Mouse (Mus musculus): ENCODE results near the gene Pdhx. TPM values are rescaled to one million over a fixed set of nuclear protein-coding genes. Genes with fewer than 3 reads are reported as not detected.

The Pdhx gene
- total and polyA plus RNA-seq, 2 experiments from 2014 or later = 47.2 to 67.0 TPM

DNA sequence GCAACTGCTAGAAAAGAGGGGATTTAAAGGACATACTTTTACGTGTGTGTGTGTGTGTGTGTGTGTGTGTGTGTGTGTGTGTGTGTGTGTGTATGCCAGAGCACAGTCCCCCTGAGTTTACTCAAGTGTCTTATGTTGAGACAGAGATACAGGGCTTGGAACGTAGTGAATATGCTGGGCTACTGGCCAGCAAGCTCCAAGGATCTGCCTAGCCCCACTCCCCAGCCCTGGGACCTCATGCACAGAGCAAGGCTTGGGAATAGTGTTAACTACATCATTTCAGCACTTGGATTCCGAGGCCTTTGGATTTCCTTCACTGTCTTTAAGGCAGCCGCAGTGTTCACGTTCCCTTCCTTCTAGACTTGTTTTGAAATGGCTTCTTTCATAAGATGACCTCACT lies 29.3 kb upstream of the Pdhx start:
- no peak overlapping the region for H3K27ac ChIP-seq
- no peak for TF ChIP-seq CTCF (IDR thresholded peaks at IDR 0.05; ENCODE audit: low read depth)
- no peak for ATAC-seq
- H3K27me3 ChIP-seq (ENCODE audit: insufficient read depth, low read length) = no peaks in the 10 kb centered on the region
- no peaks in the 10 kb centered on the region for H3K4me1 ChIP-seq (ENCODE audit: insufficient read depth, low read length)
- H3K4me3 ChIP-seq (ENCODE audit: low read length) = no peak overlapping the region
- H3K9ac ChIP-seq (replicated peaks; ENCODE audit: low read length) = no peak overlapping the region
- no peak overlapping the region for H3K4me2 ChIP-seq (ENCODE audit: low read depth, low read length)
- WGBS = 71% methylated on average over 5 of the region's 5 CpGs
- H3K36me3 ChIP-seq (ENCODE audit: insufficient read depth, low read length) = no peaks in the 10 kb centered on the region
- H3K9me3 ChIP-seq (ENCODE audit: low read length) = no peaks in the 10 kb centered on the region
- DNase-seq (ENCODE audit: low spot score) = no peak

DNA sequence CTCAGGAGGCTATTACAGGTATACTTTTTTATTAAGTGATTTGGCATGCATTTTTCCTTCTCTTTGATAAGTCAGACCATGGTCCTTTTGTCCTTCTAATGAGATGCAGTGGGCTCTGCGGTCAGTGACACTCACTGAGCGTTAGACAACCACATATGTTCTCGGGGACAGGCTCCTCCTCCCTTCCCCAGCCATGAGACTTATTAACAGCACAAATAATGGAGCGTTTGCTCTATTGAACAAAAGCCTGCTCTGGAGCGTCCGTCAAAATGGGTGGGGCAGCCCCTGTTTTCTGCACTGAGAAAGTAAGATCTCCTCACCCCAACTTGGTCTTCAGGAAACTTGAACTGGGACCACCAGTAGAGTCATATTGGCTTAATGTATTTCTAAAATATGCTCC lies 16.2 kb upstream of the Pdhx start:
- H3K4me3 ChIP-seq (ENCODE audit: low read length) = no peak overlapping the region
- WGBS = 50% methylated on average over 6 of the region's 6 CpGs
- H3K27me3 ChIP-seq (ENCODE audit: insufficient read depth, low read length) = no peaks in the 10 kb centered on the region
- H3K4me1 ChIP-seq (ENCODE audit: insufficient read depth, low read length) = no peaks in the 10 kb centered on the region
- DNase-seq (ENCODE audit: low spot score) (no peak), ATAC-seq (no peak)
- no peak overlapping the region for H3K4me2 ChIP-seq (ENCODE audit: low read depth, low read length)
- H3K36me3 ChIP-seq (ENCODE audit: insufficient read depth, low read length) = peaks cover 20% of the 10 kb centered on the region
- no peak overlapping the region for H3K9ac ChIP-seq (replicated peaks; ENCODE audit: low read length)
- no peak for TF ChIP-seq CTCF (IDR thresholded peaks at IDR 0.05; ENCODE audit: low read depth)
- H3K27ac ChIP-seq = no peak overlapping the region
- no peaks in the 10 kb centered on the region for H3K9me3 ChIP-seq (ENCODE audit: low read length)

DNA sequence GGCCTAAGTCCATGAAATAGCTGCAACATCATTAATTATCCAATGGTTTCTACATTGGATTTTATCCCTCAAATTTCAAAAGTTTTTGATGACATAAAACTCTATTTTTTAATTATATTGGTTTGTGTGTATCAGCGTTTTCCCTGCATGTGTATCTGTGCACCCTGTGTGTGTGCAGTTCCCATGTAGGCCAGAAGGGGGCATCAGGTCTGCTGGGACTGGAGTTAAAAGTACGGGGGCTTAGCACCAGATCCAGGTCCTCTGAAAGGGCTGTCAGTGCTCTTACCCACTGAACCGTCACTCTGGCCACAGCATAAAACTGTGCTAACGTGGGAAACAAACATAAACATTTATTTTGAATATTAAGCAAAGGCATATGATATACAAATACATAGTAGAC lies 14.8 kb upstream of the Pdhx start:
- peak; percentile 57 for TF ChIP-seq CTCF (IDR thresholded peaks at IDR 0.05; ENCODE audit: low read depth)
- no peak overlapping the region for H3K9ac ChIP-seq (replicated peaks; ENCODE audit: low read length)
- DNase-seq (ENCODE audit: low spot score) (peak; percentile 14), ATAC-seq (no peak)
- H3K4me1 ChIP-seq (ENCODE audit: insufficient read depth, low read length) = no peaks in the 10 kb centered on the region
- no peak overlapping the region for H3K4me2 ChIP-seq (ENCODE audit: low read depth, low read length)
- WGBS = 95% methylated on average over 4 of the region's 4 CpGs
- no peaks in the 10 kb centered on the region for H3K27me3 ChIP-seq (ENCODE audit: insufficient read depth, low read length)
- H3K27ac ChIP-seq = no peak overlapping the region
- no peaks in the 10 kb centered on the region for H3K9me3 ChIP-seq (ENCODE audit: low read length)
- H3K36me3 ChIP-seq (ENCODE audit: insufficient read depth, low read length) = peaks cover 10% of the 10 kb centered on the region; the same call in 1 of the 2 replicates
- no peak overlapping the region for H3K4me3 ChIP-seq (ENCODE audit: low read length)

DNA sequence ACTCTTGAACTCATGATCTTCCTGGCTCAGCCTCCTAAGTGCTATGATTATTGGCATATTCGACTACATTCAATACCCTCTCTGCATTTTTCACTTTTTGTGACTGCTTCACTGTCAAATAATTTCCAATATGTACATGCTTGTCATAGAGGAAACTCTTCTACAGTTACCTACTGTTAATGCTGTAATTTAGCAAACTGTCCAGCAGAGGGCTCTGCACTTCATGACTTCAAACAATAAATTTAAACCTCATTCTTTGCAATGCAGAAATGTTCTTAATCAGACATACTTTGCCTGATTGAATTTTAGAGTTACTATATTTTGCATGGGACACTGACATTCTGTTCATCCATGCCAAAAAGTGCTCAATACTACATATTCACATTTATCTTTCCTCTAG lies 13.1 kb upstream of the Pdhx start:
- no peaks in the 10 kb centered on the region for H3K4me1 ChIP-seq (ENCODE audit: insufficient read depth, low read length)
- TF ChIP-seq CTCF (IDR thresholded peaks at IDR 0.05; ENCODE audit: low read depth) = peak; percentile 78
- H3K9ac ChIP-seq (replicated peaks; ENCODE audit: low read length) = no peak overlapping the region
- H3K4me3 ChIP-seq (ENCODE audit: low read length) = no peak overlapping the region
- H3K27ac ChIP-seq = no peak overlapping the region
- ATAC-seq (no peak), DNase-seq (ENCODE audit: low spot score) (peak; percentile 87)
- H3K27me3 ChIP-seq (ENCODE audit: insufficient read depth, low read length) = no peaks in the 10 kb centered on the region
- 11% methylated on average over 1 of the region's 1 CpGs for WGBS
- peaks cover 10% of the 10 kb centered on the region; the same call in 1 of the 2 replicates for H3K36me3 ChIP-seq (ENCODE audit: insufficient read depth, low read length)
- H3K9me3 ChIP-seq (ENCODE audit: low read length) = no peaks in the 10 kb centered on the region
- H3K4me2 ChIP-seq (ENCODE audit: low read depth, low read length) = no peak overlapping the region

DNA sequence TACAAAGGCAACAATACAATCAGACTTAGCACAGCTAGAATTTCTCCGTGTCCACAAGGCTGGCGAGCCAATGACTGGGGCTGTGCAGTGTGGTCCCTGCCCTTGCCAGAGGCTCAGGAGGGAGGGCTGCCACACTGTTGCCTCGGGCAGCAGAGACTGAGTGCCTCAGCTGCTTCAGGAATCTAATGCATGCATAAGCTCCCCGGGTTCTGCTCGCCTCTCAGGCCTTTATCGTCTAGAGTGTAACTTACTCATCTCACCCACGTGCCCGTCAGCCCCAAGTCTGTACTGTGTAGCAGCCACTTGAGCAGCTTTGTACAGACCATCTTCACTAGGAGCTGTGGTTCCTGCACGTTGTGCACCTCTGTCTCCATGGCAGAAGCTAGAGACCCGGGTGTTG lies 12.3 kb upstream of the Pdhx start:
- Histone ChIP-seq H3K4me2 (ENCODE audit: low read depth, low read length) (no peak overlapping the region), H3K9ac (replicated peaks; ENCODE audit: low read length) (no peak overlapping the region), H3K36me3 (ENCODE audit: insufficient read depth, low read length) (peaks cover 10% of the 10 kb centered on the region; the same call in 1 of the 2 replicates), H3K4me3 (ENCODE audit: low read length) (no peak overlapping the region), H3K27me3 (ENCODE audit: insufficient read depth, low read length) (no peaks in the 10 kb centered on the region), H3K4me1 (ENCODE audit: insufficient read depth, low read length) (no peaks in the 10 kb centered on the region), H3K9me3 (ENCODE audit: low read length) (no peaks in the 10 kb centered on the region), H3K27ac (no peak overlapping the region)
- whole genome bisulfite sequencing = 50% methylated on average over 10 of the region's 10 CpGs
- DNase-seq (ENCODE audit: low spot score) (no peak), ATAC-seq (peak; percentile 38; the same call in 1 of the 2 replicates)
- TF ChIP-seq CTCF (IDR thresholded peaks at IDR 0.05; ENCODE audit: low read depth) = no peak

DNA sequence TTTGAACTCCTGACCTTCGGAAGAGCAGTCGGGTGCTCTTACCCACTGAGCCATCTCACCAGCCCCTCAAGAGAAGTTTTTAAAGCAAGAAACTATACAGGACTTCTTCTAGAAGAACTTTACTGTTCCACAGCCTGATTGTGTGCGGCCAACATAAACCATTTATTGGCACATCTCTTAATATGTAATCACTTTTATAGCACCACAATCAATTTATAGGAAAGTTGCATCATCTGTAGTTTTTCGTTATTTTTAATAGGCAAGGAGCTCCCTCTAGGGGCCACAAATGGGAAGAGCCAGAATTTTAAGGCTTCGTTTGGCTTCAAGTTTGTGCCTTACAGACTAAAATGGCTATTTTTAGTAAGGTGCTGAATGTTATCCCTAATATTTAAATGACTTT lies 11.1 kb upstream of the Pdhx start:
- Histone ChIP-seq H3K4me1 (ENCODE audit: insufficient read depth, low read length) (no peaks in the 10 kb centered on the region), H3K27ac (no peak overlapping the region), H3K9ac (replicated peaks; ENCODE audit: low read length) (no peak overlapping the region), H3K27me3 (ENCODE audit: insufficient read depth, low read length) (no peaks in the 10 kb centered on the region), H3K9me3 (ENCODE audit: low read length) (no peaks in the 10 kb centered on the region), H3K4me3 (ENCODE audit: low read length) (no peak overlapping the region), H3K4me2 (ENCODE audit: low read depth, low read length) (no peak overlapping the region), H3K36me3 (ENCODE audit: insufficient read depth, low read length) (peaks cover 6% of the 10 kb centered on the region; the same call in 1 of the 2 replicates)
- DNase-seq (ENCODE audit: low spot score) = peak; percentile 71
- TF ChIP-seq CTCF (IDR thresholded peaks at IDR 0.05; ENCODE audit: low read depth) = peak; percentile 69
- no peak for ATAC-seq
- 56% methylated on average over 5 of the region's 5 CpGs for WGBS

DNA sequence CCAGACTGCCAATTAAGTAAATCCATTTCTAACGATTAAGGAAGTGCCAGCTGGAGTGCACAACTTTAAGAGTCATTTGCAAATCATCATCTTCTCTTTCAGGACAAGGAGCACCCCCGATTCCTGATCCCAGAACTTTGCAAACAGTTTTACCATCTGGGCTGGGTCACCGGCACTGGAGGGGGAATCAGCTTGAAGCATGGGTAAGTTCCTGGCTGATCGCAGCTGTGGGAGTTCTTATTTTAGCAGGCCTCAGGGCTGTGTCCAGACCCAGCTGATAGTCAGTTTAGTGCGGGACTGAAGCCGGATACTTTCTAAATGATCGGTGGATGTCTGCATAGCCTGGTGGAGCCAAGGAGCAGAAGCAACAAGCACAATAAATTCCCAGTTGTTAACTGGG lies 9.5 kb upstream of the Pdhx start:
- Histone ChIP-seq H3K4me3 (ENCODE audit: low read length) (no peak overlapping the region), H3K36me3 (ENCODE audit: insufficient read depth, low read length) (no peaks in the 10 kb centered on the region), H3K4me2 (ENCODE audit: low read depth, low read length) (no peak overlapping the region), H3K9ac (replicated peaks; ENCODE audit: low read length) (no peak overlapping the region), H3K27ac (no peak overlapping the region), H3K27me3 (ENCODE audit: insufficient read depth, low read length) (no peaks in the 10 kb centered on the region), H3K4me1 (ENCODE audit: insufficient read depth, low read length) (no peaks in the 10 kb centered on the region), H3K9me3 (ENCODE audit: low read length) (no peaks in the 10 kb centered on the region)
- DNase-seq (ENCODE audit: low spot score) (no peak), ATAC-seq (no peak)
- 82% methylated on average over 7 of the region's 7 CpGs for WGBS
- TF ChIP-seq CTCF (IDR thresholded peaks at IDR 0.05; ENCODE audit: low read depth) = no peak

Data from hindbrain, postnatal 0 days (tissue).